Mouse (Mus musculus) midbrain, embryonic 13.5 days (tissue): ENCODE data around the gene Nell2. TPM values are rescaled to one million over a fixed set of nuclear protein-coding genes. Genes with fewer than 3 reads are reported as not detected.
A peak's percentile ranks its signal among the peaks of the same experiment; 100 is the strongest.

Source experiments
- ATAC-seq: fragments of 200-750 bp; cut with Nextera tagmentation; 2 replicates; pipeline ENCODE4 v1.8.0; 2017; ENCODE audit warnings: mild to moderate bottlenecking, moderate TSS enrichment, moderate library complexity
- H3K27ac ChIP-seq: fragments of 300-500 bp; sonication (generic); 2 replicates; pipeline ENCODE4 v1.5.1; 2015; ENCODE audit warnings: inconsistent platforms, mild to moderate bottlenecking, moderate library complexity
- H3K27me3 ChIP-seq: fragments of 300-500 bp; sonication (generic); 2 replicates; pipeline ENCODE4 v1.6.1; 2015; ENCODE audit warnings: mild to moderate bottlenecking, inconsistent platforms
- H3K36me3 ChIP-seq: fragments of 300-500 bp; sonication (generic); 2 replicates; pipeline ENCODE4 v1.6.1; 2015; ENCODE audit warnings: mild to moderate bottlenecking, inconsistent platforms
- H3K4me1 ChIP-seq: fragments of 300-500 bp; sonication (generic); replicated peaks from 2 replicates; pipeline ENCODE4 v1.6.1; 2015; ENCODE audit warnings: inconsistent platforms
- H3K4me2 ChIP-seq: fragments of 300-500 bp; sonication (generic); replicated peaks from 2 replicates; pipeline ENCODE4 v1.6.1; 2015; ENCODE audit warnings: moderate library complexity, mild to moderate bottlenecking, inconsistent platforms
- H3K4me3 ChIP-seq: fragments of 300-500 bp; sonication (generic); replicated peaks from 2 replicates; pipeline ENCODE4 v1.5.1; 2015; ENCODE audit warnings: mild to moderate bottlenecking, inconsistent platforms
- H3K9ac ChIP-seq: fragments of 300-500 bp; sonication (generic); replicated peaks from 2 replicates; pipeline ENCODE4 v1.6.1; 2015; ENCODE audit warnings: mild to moderate bottlenecking, inconsistent platforms
- H3K9me3 ChIP-seq: fragments of 300-500 bp; sonication (generic); 2 replicates; pipeline ENCODE4 v1.6.1; 2016; ENCODE audit warnings: mild to moderate bottlenecking, inconsistent platforms
- WGBS: fragments of 180-500 bp; shearing (Covaris S2); methylation state at CpG from one replicate; pipeline ENCODE4 v1.1.7; 2015; 5-methylcytosine and 5-hydroxymethylcytosine counted together
- polyA plus RNA-seq: library from polyadenylated mRNA; unstranded; fragments of >200 nt; fragmentation: Nextera tagmentation; extraction: Ambion mirVana; gene quantifications from 2 replicates; pipeline ENCODE4 v1.2.1, GENCODE M21; 2015

Nell2 gene
- polyA plus RNA-seq, 1 experiment from 2014 or later = 153 TPM

- no peak for ATAC-seq
- H3K4me1 ChIP-seq = no peaks in the 10 kb centered on the region
- WGBS = 71% methylated on average over 6 of the region's 6 CpGs
Observed at GRCm38 (mm10) chr15:95049171-95049729, 479.1 kb downstream of the Nell2 start.

GRCm38 (mm10) chr15:95047486-95047885 lies 480.9 kb downstream of the Nell2 start:
- no peak for ATAC-seq
- Histone ChIP-seq H3K9me3 (no peaks in the 10 kb centered on the region), H3K4me1 (no peaks in the 10 kb centered on the region), H3K4me3 (no peak overlapping the region), H3K27ac (no peak overlapping the region), H3K36me3 (no peaks in the 10 kb centered on the region), H3K9ac (no peak overlapping the region), H3K27me3 (no peaks in the 10 kb centered on the region), H3K4me2 (no peak overlapping the region)
- 92% methylated on average over 2 of the region's 2 CpGs for WGBS

More at GRCm38 (mm10) chr15:95049171-95049729, 479.1 kb downstream of the Nell2 start:
- Histone ChIP-seq H3K27me3 (no peaks in the 10 kb centered on the region), H3K36me3 (no peaks in the 10 kb centered on the region), H3K4me3 (no peak overlapping the region), H3K4me2 (no peak overlapping the region), H3K9me3 (no peaks in the 10 kb centered on the region), H3K9ac (no peak overlapping the region), H3K27ac (no peak overlapping the region)

GRCm38 (mm10) chr15:95044011-95044410 lies 484.3 kb downstream of the Nell2 start:
- Histone ChIP-seq H3K4me2 (no peak overlapping the region), H3K27me3 (no peaks in the 10 kb centered on the region), H3K9me3 (no peaks in the 10 kb centered on the region), H3K4me3 (no peak overlapping the region), H3K9ac (no peak overlapping the region), H3K36me3 (no peaks in the 10 kb centered on the region), H3K27ac (no peak overlapping the region), H3K4me1 (no peaks in the 10 kb centered on the region)
- no peak for ATAC-seq
- 83% methylated on average over 8 of the region's 8 CpGs for WGBS

- Histone ChIP-seq H3K27ac (no peak overlapping the region), H3K4me1 (no peaks in the 10 kb centered on the region), H3K27me3 (no peaks in the 10 kb centered on the region), H3K4me3 (no peak overlapping the region), H3K4me2 (no peak overlapping the region), H3K36me3 (no peaks in the 10 kb centered on the region), H3K9me3 (no peaks in the 10 kb centered on the region), H3K9ac (no peak overlapping the region)
- WGBS = 87% methylated on average over 9 of the region's 9 CpGs
- ATAC-seq = no peak
Observed at GRCm38 (mm10) chr15:95042437-95042836, 485.9 kb downstream of the Nell2 start.

- Histone ChIP-seq H3K27me3 (no peaks in the 10 kb centered on the region), H3K4me1 (peaks cover 8% of the 10 kb centered on the region; the same call in 1 of the 2 replicates), H3K9me3 (no peaks in the 10 kb centered on the region), H3K27ac (no peak overlapping the region), H3K4me3 (no peak overlapping the region), H3K36me3 (no peaks in the 10 kb centered on the region), H3K9ac (no peak overlapping the region), H3K4me2 (no peak overlapping the region)
- no peak for ATAC-seq
- WGBS = 60% methylated on average over 5 of the region's 5 CpGs
Observed at GRCm38 (mm10) chr15:95029487-95029875, 498.9 kb downstream of the Nell2 start.

- Histone ChIP-seq H3K36me3 (no peaks in the 10 kb centered on the region), H3K4me1 (peaks cover 8% of the 10 kb centered on the region; the same call in 1 of the 2 replicates), H3K27me3 (no peaks in the 10 kb centered on the region), H3K4me2 (0 out of 2 replicates have a peak overlapping the region, but pooled peaks have one; percentile 19), H3K27ac (no peak overlapping the region), H3K4me3 (no peak overlapping the region), H3K9ac (no peak overlapping the region), H3K9me3 (no peaks in the 10 kb centered on the region)
- ATAC-seq = peak; percentile 37; the same call in 1 of the 2 replicates
- WGBS = 44% methylated on average over 13 of the region's 13 CpGs
Observed at GRCm38 (mm10) chr15:95028862-95029486, 499.4 kb downstream of the Nell2 start.

Other genes with a start within 250 kb of the Nell2 start
- 0.49 and 1.5 TPM in 2 replicates for gene Dbx2, start 127.4 kb upstream of the Nell2 start, polyA plus RNA-seq